Mouse (Mus musculus): ENCODE data around the gene Elovl6.

Gene Elovl6

GRCm38 (mm10) chr3:129541456-129541855 is 9.3 kb downstream of the Elovl6 start:
- in situ Hi-C loops (cut with MseI, MboI) = no loop called here

- in situ Hi-C loops (cut with MseI, MboI) = no loop called here
These were observed 11.2 kb downstream of the Elovl6 start for GRCm38 (mm10) chr3:129543376-129543775.

GRCm38 (mm10) chr3:129544217-129544616 is 12.1 kb downstream of the Elovl6 start:
- in situ Hi-C loops (cut with MseI, MboI) = no loop called here

- in situ Hi-C loops (cut with MseI, MboI) = no loop called here
These were observed 13.1 kb downstream of the Elovl6 start for GRCm38 (mm10) chr3:129545228-129545627.

- in situ Hi-C loops (cut with MseI, MboI) = no loop called here
These were observed 13.6 kb downstream of the Elovl6 start for GRCm38 (mm10) chr3:129545801-129546200.

GRCm38 (mm10) chr3:129547837-129548435 is 15.8 kb downstream of the Elovl6 start:
- in situ Hi-C loops (cut with MseI, MboI) = no loop called here

GRCm38 (mm10) chr3:129548760-129549159 is 16.6 kb downstream of the Elovl6 start:
- in situ Hi-C loops (cut with MseI, MboI) = no loop called here

GRCm38 (mm10) chr3:129549546-129549945 is 17.4 kb downstream of the Elovl6 start:
- in situ Hi-C loops (cut with MseI, MboI) = no loop called here

- in situ Hi-C loops (cut with MseI, MboI) = no loop called here
These were observed 19.6 kb downstream of the Elovl6 start for GRCm38 (mm10) chr3:129551581-129552290.

- in situ Hi-C loops (cut with MseI, MboI) = no loop called here
These were observed 20.2 kb downstream of the Elovl6 start for GRCm38 (mm10) chr3:129552370-129552769.

- in situ Hi-C loops (cut with MseI, MboI) = no loop called here
These were observed 21.0 kb downstream of the Elovl6 start for GRCm38 (mm10) chr3:129553173-129553572.

GRCm38 (mm10) chr3:129553661-129554060 is 21.5 kb downstream of the Elovl6 start:
- in situ Hi-C loops (cut with MseI, MboI) = no loop called here

GRCm38 (mm10) chr3:129554436-129554835 is 22.3 kb downstream of the Elovl6 start:
- in situ Hi-C loops (cut with MseI, MboI) = no loop called here

- in situ Hi-C loops (cut with MseI, MboI) = no loop called here
These were observed 24.9 kb downstream of the Elovl6 start for GRCm38 (mm10) chr3:129557048-129557447.

GRCm38 (mm10) chr3:129557566-129557965 is 25.4 kb downstream of the Elovl6 start:
- in situ Hi-C loops (cut with MseI, MboI) = no loop called here

- in situ Hi-C loops (cut with MseI, MboI) = no loop called here
These were observed 26.1 kb downstream of the Elovl6 start for GRCm38 (mm10) chr3:129558016-129558955.

GRCm38 (mm10) chr3:129560068-129560467 is 27.9 kb downstream of the Elovl6 start:
- in situ Hi-C loops (cut with MseI, MboI) = no loop called here

- in situ Hi-C loops (cut with MseI, MboI) = no loop called here
These were observed 28.9 kb downstream of the Elovl6 start for GRCm38 (mm10) chr3:129561011-129561410.

GRCm38 (mm10) chr3:129561853-129562252 is 29.7 kb downstream of the Elovl6 start:
- in situ Hi-C loops (cut with MseI, MboI) = no loop called here

GRCm38 (mm10) chr3:129562411-129562810 is 30.3 kb downstream of the Elovl6 start:
- in situ Hi-C loops (cut with MseI, MboI) = no loop called here

GRCm38 (mm10) chr3:129563807-129564206 is 31.7 kb downstream of the Elovl6 start:
- in situ Hi-C loops (cut with MseI, MboI) = no loop called here

- in situ Hi-C loops (cut with MseI, MboI) = no loop called here
These were observed 32.7 kb downstream of the Elovl6 start for GRCm38 (mm10) chr3:129564852-129565251.
